Mouse (Mus musculus) adrenal gland, postnatal 4 days (tissue): ENCODE data around the gene Lmcd1. TPM values are rescaled to one million over a fixed set of nuclear protein-coding genes. Genes with fewer than 3 reads are reported as not detected.

Source experiments
- DNase-seq, 2 experiments: peaks; one replicate each; pipeline ENCODE4 v3.0.0; 2021 to 2022; ENCODE audit warnings: low spot score in 2 of 2, mixed read lengths in 2 of 2
- total RNA-seq, 2 experiments: library from RNA; stranded (reverse); gene quantifications; 2 replicates each; pipeline ENCODE4 v1.2.3; 2021

Gene Lmcd1
- total RNA-seq, 2 experiments from 2014 or later = 12.1 to 15.9 TPM

- no peak for DNase-seq
Measured at GRCm38 (mm10) chr6:112284087-112284486, 10.5 kb downstream of the Lmcd1 start.

DNA sequence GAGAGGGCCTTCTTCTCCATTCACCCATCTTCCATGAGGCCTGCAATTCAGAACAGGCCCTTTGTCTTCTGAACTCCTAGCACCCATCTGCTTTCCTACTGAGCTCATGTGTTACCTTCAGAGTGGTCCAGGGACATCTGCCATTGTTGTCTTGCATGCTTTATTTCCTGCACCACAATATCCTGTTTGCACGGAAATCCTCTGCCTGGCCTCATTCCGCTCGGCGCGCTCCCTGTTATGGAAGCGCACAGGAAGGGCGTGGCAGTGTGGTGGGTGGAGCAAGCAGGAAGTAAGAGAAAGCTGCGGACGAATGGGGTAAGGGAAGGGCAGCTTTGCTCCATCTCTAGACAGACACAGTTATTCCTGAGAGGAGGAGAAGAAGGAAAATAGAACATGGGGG is 14.1 kb downstream of the Lmcd1 start:
- DNase-seq = no peak

GRCm38 (mm10) chr6:112288271-112288670 is 14.7 kb downstream of the Lmcd1 start:
- no peak for DNase-seq

DNA sequence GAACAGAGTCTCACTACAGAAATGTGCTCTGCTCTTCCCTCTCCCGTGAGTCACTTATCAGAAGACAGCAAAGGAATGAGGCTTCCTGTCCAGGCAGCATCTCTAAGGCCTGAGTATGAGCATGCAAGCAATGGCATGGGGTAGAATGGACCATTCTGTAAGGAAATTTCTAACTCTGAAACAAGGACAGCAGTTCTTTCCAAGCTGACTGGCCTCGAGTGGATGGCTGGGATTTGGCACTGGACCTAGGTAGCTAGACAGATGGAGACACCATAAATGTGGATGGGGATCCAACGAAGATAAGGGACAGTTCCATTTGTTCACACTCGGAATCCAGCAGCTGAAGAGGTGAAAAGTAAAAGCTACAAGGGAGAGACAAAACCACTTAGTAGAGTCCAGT is 17.6 kb downstream of the Lmcd1 start:
- no peak for DNase-seq

GRCm38 (mm10) chr6:112293320-112293719 is 19.8 kb downstream of the Lmcd1 start:
- DNase-seq = no peak

DNA sequence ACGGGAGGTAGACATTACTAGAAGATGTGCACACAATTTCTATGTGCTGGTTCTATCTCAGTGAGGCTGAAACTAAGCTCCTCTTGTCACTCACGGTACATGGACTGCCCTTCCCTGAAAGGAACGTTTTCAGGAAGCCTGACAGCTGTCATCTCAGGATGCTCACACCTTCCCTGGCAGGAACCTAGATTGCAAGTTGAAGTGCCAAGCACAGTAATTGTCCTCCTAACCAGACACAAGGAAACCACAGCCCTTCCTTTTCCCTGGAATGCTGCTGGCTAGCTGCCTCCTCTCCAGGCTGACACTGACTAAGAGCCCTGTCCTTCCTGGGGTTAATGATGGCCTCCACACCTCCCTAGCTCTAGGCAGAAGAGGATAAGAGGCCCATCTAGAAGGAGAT is 21.7 kb downstream of the Lmcd1 start:
- no peak for DNase-seq

DNA sequence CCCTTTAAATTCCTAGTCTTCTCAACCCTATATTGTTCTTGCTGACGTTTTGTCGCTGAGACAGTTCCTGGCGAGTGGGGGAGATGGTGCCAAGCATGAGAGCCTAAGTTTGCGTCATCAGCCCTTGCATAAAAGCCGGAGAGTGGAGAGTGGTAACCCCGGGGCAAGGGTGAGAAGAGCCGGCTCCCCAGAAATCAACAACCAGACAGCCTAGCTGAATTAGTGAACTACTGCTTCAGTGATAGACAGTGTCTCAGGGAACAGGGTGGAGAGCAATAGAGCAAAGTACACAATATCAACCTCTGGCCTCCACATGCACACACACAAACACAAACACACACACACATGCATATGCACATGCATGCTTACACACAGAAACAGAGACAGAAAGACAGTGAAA is 26.6 kb downstream of the Lmcd1 start:
- DNase-seq = no peak

- DNase-seq = no peak
Measured at GRCm38 (mm10) chr6:112300633-112301032, 27.1 kb downstream of the Lmcd1 start.

GRCm38 (mm10) chr6:112302248-112302647 is 28.7 kb downstream of the Lmcd1 start:
- DNase-seq = no peak

GRCm38 (mm10) chr6:112302814-112303383 is 29.3 kb downstream of the Lmcd1 start:
- DNase-seq = no peak

DNA sequence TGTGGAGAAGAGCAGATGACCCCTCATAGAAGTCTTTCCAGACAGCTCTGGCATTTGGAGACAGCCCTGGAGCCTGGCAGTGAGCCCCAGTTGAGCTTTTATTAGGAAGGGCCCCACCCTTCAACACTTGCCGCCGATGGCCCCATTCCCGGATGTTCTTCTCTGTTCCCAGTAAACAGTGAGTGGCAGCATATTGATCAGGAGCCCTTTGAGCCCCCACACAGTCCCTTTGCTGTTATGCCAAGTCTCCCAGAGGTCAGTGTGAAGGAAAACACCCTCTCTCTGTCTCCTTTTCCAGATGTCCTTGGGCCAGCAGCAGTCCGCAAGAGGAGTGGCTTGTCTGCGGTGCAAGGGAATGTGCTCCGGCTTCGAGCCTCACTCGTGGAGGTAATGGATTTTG is 31.2 kb downstream of the Lmcd1 start:
- no peak for DNase-seq

DNA sequence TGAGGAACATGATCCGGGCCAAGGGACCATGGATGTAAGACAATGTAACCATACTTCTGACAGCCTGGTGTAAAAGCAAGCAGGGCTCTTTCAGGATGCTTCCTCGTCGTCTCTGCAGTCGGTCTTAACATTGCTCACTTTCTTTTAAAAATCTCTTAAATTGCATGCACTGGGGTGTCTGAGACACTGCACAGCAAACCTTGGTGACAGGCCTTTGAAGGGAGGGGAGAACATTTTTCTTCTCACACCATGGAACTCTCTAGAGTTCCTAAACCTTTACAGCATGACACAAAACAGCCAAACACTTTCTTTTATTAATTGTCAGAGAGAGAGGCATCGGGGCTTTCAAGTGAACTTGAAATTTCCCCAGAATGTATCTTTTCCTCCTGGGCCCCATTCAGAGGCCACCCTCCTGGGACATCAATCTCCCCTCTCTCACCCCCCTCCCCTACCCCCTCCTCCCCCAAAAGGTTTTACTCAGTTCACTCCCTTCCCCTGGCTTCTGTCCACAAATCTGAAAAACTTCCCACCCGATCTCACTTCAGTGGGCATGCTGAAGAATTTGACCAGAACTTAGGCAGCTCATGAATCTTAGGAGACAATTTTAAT is 35.9 kb downstream of the Lmcd1 start:
- no peak for DNase-seq

DNA sequence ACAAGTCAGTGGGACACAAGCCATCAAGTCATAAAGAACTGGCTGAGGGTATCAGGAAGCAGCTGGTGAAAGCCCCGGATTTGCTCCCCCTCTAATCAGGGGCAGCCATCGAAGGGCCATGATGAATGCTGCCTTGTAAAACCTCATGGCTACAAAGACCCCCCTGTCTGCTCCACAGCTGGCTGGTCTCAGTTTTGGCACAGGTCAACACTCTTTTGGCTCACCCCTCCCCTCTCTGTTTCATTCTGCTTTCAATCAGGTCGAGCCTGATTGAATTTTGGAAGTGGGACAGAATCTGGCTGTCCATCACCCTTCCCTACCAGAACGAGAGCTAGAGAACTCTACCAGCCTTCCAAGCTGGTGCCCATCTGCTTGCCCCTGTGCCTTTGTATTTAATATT is 37.8 kb downstream of the Lmcd1 start:
- DNase-seq = no peak

DNA sequence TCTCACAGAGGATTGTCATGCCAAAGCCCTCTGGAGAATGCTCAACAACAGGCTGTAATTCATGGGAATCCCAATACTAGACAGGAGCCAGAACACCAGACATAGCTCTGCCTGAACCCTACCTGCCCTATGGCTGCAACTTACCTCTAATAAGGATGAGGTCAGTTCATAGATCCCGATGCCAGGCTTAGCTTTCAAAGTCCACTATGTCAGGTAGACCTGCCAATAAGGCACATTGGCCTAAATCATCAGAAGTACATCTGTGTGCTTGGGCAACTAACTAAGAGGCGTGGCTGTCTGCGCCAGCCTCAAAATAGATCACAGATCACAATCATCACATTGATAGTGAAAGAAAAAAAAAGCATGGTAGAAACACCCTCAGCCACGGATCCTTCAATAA is 45.9 kb downstream of the Lmcd1 start:
- DNase-seq = no peak

- DNase-seq = no peak
Measured at GRCm38 (mm10) chr6:112320679-112321078, 47.1 kb downstream of the Lmcd1 start.

- no peak for DNase-seq
Measured at GRCm38 (mm10) chr6:112322916-112323315, 49.4 kb downstream of the Lmcd1 start.

DNA sequence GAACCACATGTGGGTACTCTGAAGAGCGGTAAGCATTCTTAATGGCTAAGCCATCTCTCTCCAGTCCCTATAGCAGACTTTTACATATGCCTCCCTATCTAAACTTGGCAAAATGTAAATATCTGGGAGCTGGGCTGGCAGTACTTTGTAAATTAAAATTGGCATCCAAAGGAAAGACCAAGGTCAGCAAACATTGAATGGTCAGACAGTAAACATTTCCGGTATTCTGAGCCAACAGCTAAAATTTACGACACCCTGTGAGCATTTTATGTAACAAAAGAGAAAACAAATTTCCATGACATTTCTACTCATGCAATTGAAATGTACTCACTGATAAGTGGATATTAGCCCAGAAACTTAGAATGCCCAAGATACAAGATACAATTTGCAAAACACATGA is 51.7 kb downstream of the Lmcd1 start:
- DNase-seq = no peak

DNA sequence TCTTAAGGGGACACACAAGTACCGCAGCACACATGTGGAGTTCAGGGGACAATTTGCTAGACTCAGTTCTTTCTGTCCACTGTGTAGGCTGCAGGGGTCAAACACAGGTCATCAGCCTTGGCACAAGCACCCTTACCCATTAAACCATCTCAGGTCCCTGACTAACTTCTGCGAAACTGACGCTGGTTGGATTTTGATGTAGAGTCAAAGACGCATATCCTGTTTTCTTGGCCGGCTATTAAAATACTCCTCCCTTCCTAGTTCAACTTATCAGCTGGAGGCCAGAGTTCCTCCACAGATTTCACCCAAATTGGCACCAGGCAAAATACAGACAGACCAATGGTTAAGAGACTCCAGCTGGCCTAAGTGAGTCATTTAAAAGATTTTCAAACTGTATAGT is 54.2 kb downstream of the Lmcd1 start:
- no peak for DNase-seq

DNA sequence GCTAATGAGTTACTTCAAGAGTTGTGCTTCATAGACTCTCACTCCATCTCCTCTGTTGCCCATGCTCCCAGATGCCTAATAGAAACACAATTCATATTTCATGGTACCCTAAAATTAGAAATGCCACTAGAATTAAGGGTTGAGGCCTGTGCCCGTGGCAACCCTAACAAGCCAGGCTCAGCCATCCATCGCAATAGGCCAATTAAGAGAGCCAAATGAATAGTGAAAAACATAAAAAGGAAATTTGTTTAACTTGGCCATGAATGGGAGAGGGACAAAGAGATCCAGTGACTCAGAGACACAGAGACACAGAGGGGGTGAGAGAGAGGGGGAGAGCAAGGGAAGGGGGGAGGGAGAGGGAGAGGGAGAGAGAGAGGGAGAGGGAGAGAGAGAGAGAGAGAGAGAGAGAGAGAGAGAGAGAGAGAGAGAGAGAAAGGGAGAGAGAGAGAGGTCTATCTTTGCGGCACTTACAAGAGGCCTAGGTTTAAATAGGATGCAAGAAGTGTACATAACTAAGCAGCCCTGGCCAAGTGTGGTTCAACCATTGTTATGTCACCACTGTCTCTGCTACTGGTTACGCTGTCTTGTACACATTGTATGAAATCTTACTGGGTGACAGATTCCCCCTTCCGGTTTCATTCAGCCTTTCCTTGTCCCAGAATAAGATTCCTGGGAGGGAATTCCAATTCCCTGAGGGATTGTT is 57.1 kb downstream of the Lmcd1 start:
- DNase-seq = no peak

GRCm38 (mm10) chr6:112331223-112331598 is 57.7 kb downstream of the Lmcd1 start:
- DNase-seq = no peak

- DNase-seq = no peak
Measured at GRCm38 (mm10) chr6:112333930-112334329, 60.4 kb downstream of the Lmcd1 start.

GRCm38 (mm10) chr6:112337667-112338066 is 64.1 kb downstream of the Lmcd1 start:
- no peak for DNase-seq

- DNase-seq = no peak
Measured at GRCm38 (mm10) chr6:112339016-112339415, 65.5 kb downstream of the Lmcd1 start.
